Mouse (Mus musculus): ENCODE measurements around the gene Ly9. TPM values are rescaled to one million over a fixed set of nuclear protein-coding genes. Genes with fewer than 3 reads are reported as not detected.

The Ly9 gene
- polyA plus RNA-seq (2017; shearing (Covaris generic)): 104 TPM

DNA sequence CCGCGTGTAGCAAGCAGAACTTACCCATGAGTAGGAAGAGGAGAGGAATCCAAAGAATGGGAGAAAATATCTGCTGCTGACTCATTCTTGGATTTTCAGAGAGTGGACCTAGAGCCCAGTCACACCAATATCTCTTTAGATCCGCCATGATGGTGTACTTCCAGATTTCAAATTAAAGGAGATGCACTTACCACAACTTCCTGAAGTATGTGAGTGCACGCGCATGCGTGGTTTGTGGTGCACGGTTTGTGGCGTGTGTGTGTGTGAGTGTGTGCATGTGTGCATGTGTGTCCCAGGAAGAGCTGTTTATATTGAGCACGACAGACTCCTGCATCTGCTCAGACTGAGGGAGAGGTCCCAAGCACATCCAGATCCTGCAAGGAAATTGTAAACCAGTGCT lies at the start of gene Ly9:
Gene Ly9 (minus strand): TSS at position 235 of the 400 bp plus-strand sequence.

DNA sequence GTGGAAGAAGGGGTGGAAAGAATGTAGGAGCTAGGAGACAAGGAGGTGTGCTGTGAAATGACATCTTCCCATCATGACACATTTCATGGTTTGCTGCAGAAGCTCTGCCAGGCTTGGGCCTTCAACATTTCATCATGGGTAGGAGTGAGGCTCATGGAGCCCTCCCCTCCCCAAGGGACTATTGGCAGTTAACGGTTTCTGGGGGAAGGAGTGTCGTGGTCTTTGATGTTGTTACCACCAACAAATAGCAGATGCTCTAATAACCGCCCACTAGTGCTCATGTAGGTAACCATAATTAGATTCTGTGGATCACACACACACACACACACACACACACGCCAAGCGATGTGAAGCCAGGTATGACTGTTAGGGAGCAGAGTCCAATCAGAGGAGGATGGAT lies 45.5 kb upstream of the Ly9 start, which contains the start of gene Slamf7:
Gene Slamf7 (minus strand): TSS at position 302 of the 400 bp plus-strand sequence.

DNA sequence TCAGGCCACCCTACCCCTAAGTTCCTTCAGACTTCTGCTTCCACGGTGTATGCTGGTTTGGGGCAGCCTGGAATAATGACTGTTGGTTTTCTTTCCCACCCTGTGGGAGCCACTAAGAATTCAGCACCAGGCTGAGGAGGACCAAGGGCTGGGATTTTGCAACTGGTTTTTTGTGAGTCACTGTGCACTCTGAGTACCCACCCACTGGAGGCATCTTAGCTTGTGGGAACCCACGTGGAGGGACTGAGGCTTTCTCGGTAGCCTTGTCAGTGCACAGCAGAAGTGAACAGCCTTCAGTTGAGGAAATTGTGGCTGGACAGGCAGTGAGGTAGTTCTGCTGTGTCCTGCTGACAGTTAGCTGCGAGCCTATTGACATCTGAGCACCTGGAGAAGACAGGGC lies 48.3 kb downstream of the Ly9 start, which contains the start of gene Cd244a:
Gene Cd244a (plus strand): TSS at position 296 of the 400 bp plus-strand sequence.

Other genes with a start within 250 kb of the Ly9 start
- gene Klhdc9, start 246.6 kb downstream of the Ly9 start, polyA plus RNA-seq (2017; shearing (Covaris generic)): not detected
- gene Nectin4, start 237.3 kb downstream of the Ly9 start, polyA plus RNA-seq (2017; shearing (Covaris generic)): not detected
- 131 TPM for gene Arhgap30, start 218.5 kb downstream of the Ly9 start, polyA plus RNA-seq (2017; shearing (Covaris generic))
- 55.7 TPM for gene Usf1, start 196.1 kb downstream of the Ly9 start, polyA plus RNA-seq (2017; shearing (Covaris generic))
- 1.3 TPM for gene Tstd1, start 188.5 kb downstream of the Ly9 start, polyA plus RNA-seq (2017; shearing (Covaris generic))
- gene F11r, start 169.9 kb downstream of the Ly9 start, polyA plus RNA-seq (2017; shearing (Covaris generic)): not detected
- gene Alyref2, start 103.9 kb downstream of the Ly9 start, polyA plus RNA-seq (2017; shearing (Covaris generic)): 5.2 TPM
- not detected for gene Itln1, start 72.1 kb downstream of the Ly9 start, polyA plus RNA-seq (2017; shearing (Covaris generic))
- gene Cd244a, start 48.2 kb downstream of the Ly9 start, polyA plus RNA-seq (2017; shearing (Covaris generic)): 0.14 TPM
- gene Slamf7, start 45.6 kb upstream of the Ly9 start, polyA plus RNA-seq (2017; shearing (Covaris generic)): 37.7 TPM
- gene Cd48, start 74.6 kb upstream of the Ly9 start, polyA plus RNA-seq (2017; shearing (Covaris generic)): 119 TPM
- 74.8 TPM for gene Slamf1, start 159.7 kb upstream of the Ly9 start, polyA plus RNA-seq (2017; shearing (Covaris generic))
- 126 TPM for gene Cd84, start 232.3 kb upstream of the Ly9 start, polyA plus RNA-seq (2017; shearing (Covaris generic))

Data from effector memory CD4-positive, alpha-beta T cell, adult 5 months (primary cell).